In genomic region chr15:51083677-51084322, GRCm38 (mm10) we compare ENCODE assay signal across 13 mouse cellular contexts.
A peak's percentile ranks its signal among the peaks of the same experiment; 100 is the strongest.
DNase-seq lines count a peak whose midpoint lies in the region; ATAC-seq and TF ChIP-seq lines count a peak whose summit lies in the region.
"Had no signal": no experiment of that assay in that cellular context is flagged by ENCODE, and none has a peak within 500 bp of the region (broad histone marks: within the 10 kb centered on the region; RNA-seq: fewer than 3 reads in every experiment).

No protein-coding gene starts in this region.

- peaks cover 9% of the 10 kb centered on the region; the same call in 1 of the 2 replicates for H3K4me1 ChIP-seq in limb, embryonic 10.5 days
- H3K4me1 ChIP-seq in midbrain, embryonic 15.5 days: no peaks in the 10 kb centered on the region

- ATAC-seq in midbrain, embryonic 15.5 days (replicated peaks): no peak

- no peak overlapping the region for H3K9ac ChIP-seq in midbrain, embryonic 15.5 days
- H3K9ac ChIP-seq: liver, embryonic 14.5 days had no signal

- no peak overlapping the region for H3K4me2 ChIP-seq in midbrain, embryonic 15.5 days

- no peaks in the 10 kb centered on the region for H3K36me3 ChIP-seq in limb, embryonic 10.5 days
- no peaks in the 10 kb centered on the region for H3K36me3 ChIP-seq in midbrain, embryonic 15.5 days (replicated peaks)

- peak; percentile 37 to 46 for DNase-seq in cerebellum, postnatal 10 days
- DNase-seq in cerebellum, postnatal 4 days (ENCODE audit: low spot score in 2 of 2): no peak
- DNase-seq in layer of hippocampus, adult 2 months (ENCODE audit: low spot score in 2 of 2): no peak
- no peak for DNase-seq in layer of hippocampus, postnatal 25 days (ENCODE audit: extremely low spot score in 1 of 2, low spot score in 1 of 2)
- DNase-seq in brain, adult 2 months (ENCODE audit: low read depth, low spot score): peak; percentile 18
- DNase-seq in limb, embryonic 10.5 days (ENCODE audit: low spot score): no peak
- no peak for DNase-seq in adrenal gland, adult 8-10 months
- DNase-seq: gastrocnemius, postnatal 25 days; kidney, postnatal 14 days; thymus, adult 18-20 months had no signal

- no peaks in the 10 kb centered on the region for H3K27me3 ChIP-seq in limb, embryonic 10.5 days (ENCODE audit: low read depth, poor library complexity, severe bottlenecking)
- H3K27me3 ChIP-seq in midbrain, embryonic 15.5 days (replicated peaks): no peaks in the 10 kb centered on the region

- no peak for TF ChIP-seq CTCF in layer of hippocampus, adult 2 months (conservative IDR thresholded peaks at IDR 0.05)

- H3K27ac ChIP-seq in layer of hippocampus, adult 2 months: peak overlapping the region; percentile 57
- H3K27ac ChIP-seq in limb, embryonic 10.5 days: peak overlapping the region; percentile 42; the same call in 1 of the 2 replicates
- no peak overlapping the region for H3K27ac ChIP-seq in midbrain, embryonic 15.5 days
- H3K27ac ChIP-seq: left cerebral cortex, adult 2 months; liver, embryonic 14.5 days had no signal

- H3K4me3 ChIP-seq in layer of hippocampus, adult 2 months: peak overlapping the region; percentile 23
- no peak overlapping the region for H3K4me3 ChIP-seq in limb, embryonic 10.5 days
- H3K4me3 ChIP-seq in midbrain, embryonic 15.5 days: no peak overlapping the region
- H3K4me3 ChIP-seq: left cerebral cortex, adult 2 months had no signal

- H3K9me3 ChIP-seq in limb, embryonic 10.5 days (replicated peaks): no peaks in the 10 kb centered on the region
- no peaks in the 10 kb centered on the region for H3K9me3 ChIP-seq in midbrain, embryonic 15.5 days

- WGBS in limb, embryonic 10.5 days: 86% methylated on average over 12 of the region's 12 CpGs
- WGBS in midbrain, embryonic 15.5 days: 82% methylated on average over 12 of the region's 12 CpGs

Comparison
In these comparisons a context has a peak if more than half of its experiments do, and no peak if none do; other contexts are left out.
1. DNase-seq: peak in cerebellum, postnatal 10 days (2 of 2) and brain, adult 2 months (single experiment); none in cerebellum, postnatal 4 days (0 of 2), layer of hippocampus, adult 2 months (0 of 2), layer of hippocampus, postnatal 25 days (0 of 2), limb, embryonic 10.5 days (single experiment) and adrenal gland, adult 8-10 months (single experiment).